Mouse (Mus musculus): ENCODE results near the gene Ceacam20. TPM values are rescaled to one million over a fixed set of nuclear protein-coding genes. Genes with fewer than 3 reads are reported as not detected.

The Ceacam20 gene
- polyA plus RNA-seq, 2 experiments: not detected

GRCm38 (mm10) chr7:19948956-19949355 is 16.3 kb upstream of the Ceacam20 start:
- no peak overlapping the region for H3K27ac ChIP-seq (replicated peaks; ENCODE audit: low read depth, low read length)
- H3K4me1 ChIP-seq (ENCODE audit: control insufficient read depth, insufficient read depth, low read length): no peaks in the 10 kb centered on the region
- TF ChIP-seq POLR2A (IDR thresholded peaks at IDR 0.05; ENCODE audit: borderline replicate concordance, extremely low read depth, insufficient read depth, insufficient read length): no peak
- no peak overlapping the region for H3K9ac ChIP-seq (ENCODE audit: low read depth, low read length, severe bottlenecking)
- H3K27me3 ChIP-seq (ENCODE audit: control insufficient read depth, insufficient read depth, low read length): no peaks in the 10 kb centered on the region
- H3K4me2 ChIP-seq (replicated peaks; ENCODE audit: low read depth, low read length, severe bottlenecking): no peak overlapping the region
- DNase-seq (ENCODE audit: low spot score) (no peak), ATAC-seq (ENCODE audit: low FRiP score, low read depth) (no peak)
- no peaks in the 10 kb centered on the region for H3K9me3 ChIP-seq (ENCODE audit: control insufficient read depth, low read length)
- H3K36me3 ChIP-seq (ENCODE audit: control insufficient read depth, insufficient read depth, low read length): no peaks in the 10 kb centered on the region
- H3K4me3 ChIP-seq (replicated peaks; ENCODE audit: low read length): no peak overlapping the region
- WGBS: 74% methylated on average over 12 of the region's 12 CpGs

DNA sequence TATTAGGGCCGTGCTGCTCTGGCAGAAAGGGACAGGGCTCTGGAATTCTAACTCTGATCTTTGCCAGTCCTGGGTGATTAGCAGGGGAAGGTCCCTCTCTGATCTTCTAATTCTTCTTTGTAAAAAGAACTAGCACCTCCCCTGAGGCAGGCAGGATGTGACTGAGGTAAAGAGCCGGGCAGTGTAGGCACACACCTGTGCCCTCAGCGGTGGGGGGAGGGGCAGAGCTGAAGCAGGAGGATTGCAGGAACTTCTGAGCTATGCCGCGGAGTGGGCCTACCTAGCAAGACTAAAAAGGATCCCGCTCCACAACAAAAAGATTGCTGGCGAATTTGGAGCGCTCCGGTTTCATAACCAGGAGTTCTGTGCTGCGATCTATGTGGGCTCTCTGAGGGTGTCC is 15.2 kb upstream of the Ceacam20 start:
- TF ChIP-seq POLR2A (IDR thresholded peaks at IDR 0.05; ENCODE audit: borderline replicate concordance, extremely low read depth, insufficient read depth, insufficient read length): no peak
- no peaks in the 10 kb centered on the region for H3K9me3 ChIP-seq (ENCODE audit: control insufficient read depth, low read length)
- no peak overlapping the region for H3K27ac ChIP-seq (replicated peaks; ENCODE audit: low read depth, low read length)
- H3K27me3 ChIP-seq (ENCODE audit: control insufficient read depth, insufficient read depth, low read length): no peaks in the 10 kb centered on the region
- 48% methylated on average over 10 of the region's 10 CpGs for WGBS
- no peaks in the 10 kb centered on the region for H3K4me1 ChIP-seq (ENCODE audit: control insufficient read depth, insufficient read depth, low read length)
- no peaks in the 10 kb centered on the region for H3K36me3 ChIP-seq (ENCODE audit: control insufficient read depth, insufficient read depth, low read length)
- DNase-seq (ENCODE audit: low spot score): no peak
- no peak overlapping the region for H3K4me2 ChIP-seq (replicated peaks; ENCODE audit: low read depth, low read length, severe bottlenecking)
- no peak overlapping the region for H3K4me3 ChIP-seq (replicated peaks; ENCODE audit: low read length)
- no peak for ATAC-seq (ENCODE audit: low FRiP score, low read depth)
- H3K9ac ChIP-seq (ENCODE audit: low read depth, low read length, severe bottlenecking): no peak overlapping the region

DNA sequence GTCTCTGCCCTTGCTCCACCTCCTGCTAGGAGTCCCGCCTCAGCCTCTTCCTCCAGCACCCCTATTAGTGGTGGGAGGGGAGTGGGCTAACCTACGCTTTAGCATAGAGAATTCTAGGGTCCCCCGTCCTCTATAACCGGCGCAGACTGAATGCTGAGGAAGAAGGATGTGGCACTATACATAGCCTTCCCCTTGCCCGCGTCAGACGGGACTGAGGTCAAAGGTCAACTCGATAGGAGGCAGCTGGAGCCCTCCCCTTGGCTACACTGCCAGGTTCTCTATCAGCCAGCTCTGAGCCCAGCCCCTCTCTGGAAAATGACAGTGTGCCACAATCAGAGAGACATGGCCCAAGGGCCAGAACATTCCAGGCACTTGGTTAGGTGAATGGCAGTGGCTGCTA is 14.6 kb upstream of the Ceacam20 start, which contains the start of gene Igsf23:
Igsf23 (minus strand) TSS at position 168 of the 400 bp plus-strand sequence.
- Histone ChIP-seq H3K36me3 (ENCODE audit: control insufficient read depth, insufficient read depth, low read length) (no peaks in the 10 kb centered on the region), H3K4me1 (ENCODE audit: control insufficient read depth, insufficient read depth, low read length) (no peaks in the 10 kb centered on the region), H3K27ac (replicated peaks; ENCODE audit: low read depth, low read length) (no peak within 1 kb of the TSS), H3K9me3 (ENCODE audit: control insufficient read depth, low read length) (no peaks in the 10 kb centered on the region), H3K4me3 (replicated peaks; ENCODE audit: low read length) (no peak within 1 kb of the TSS), H3K27me3 (ENCODE audit: control insufficient read depth, insufficient read depth, low read length) (no peaks in the 10 kb centered on the region), H3K4me2 (replicated peaks; ENCODE audit: low read depth, low read length, severe bottlenecking) (no peak within 1 kb of the TSS), H3K9ac (ENCODE audit: low read depth, low read length, severe bottlenecking) (no peak within 1 kb of the TSS)
- no peak for DNase-seq (ENCODE audit: low spot score)
- ATAC-seq (ENCODE audit: low FRiP score, low read depth): no peak
- no peak for TF ChIP-seq POLR2A (IDR thresholded peaks at IDR 0.05; ENCODE audit: borderline replicate concordance, extremely low read depth, insufficient read depth, insufficient read length)
- WGBS: 53% methylated on average over 9 of the region's 9 CpGs

- no peak overlapping the region for H3K4me2 ChIP-seq (replicated peaks; ENCODE audit: low read depth, low read length, severe bottlenecking)
Observed at GRCm38 (mm10) chr7:19952320-19952986, 12.8 kb upstream of the Ceacam20 start.

DNA sequence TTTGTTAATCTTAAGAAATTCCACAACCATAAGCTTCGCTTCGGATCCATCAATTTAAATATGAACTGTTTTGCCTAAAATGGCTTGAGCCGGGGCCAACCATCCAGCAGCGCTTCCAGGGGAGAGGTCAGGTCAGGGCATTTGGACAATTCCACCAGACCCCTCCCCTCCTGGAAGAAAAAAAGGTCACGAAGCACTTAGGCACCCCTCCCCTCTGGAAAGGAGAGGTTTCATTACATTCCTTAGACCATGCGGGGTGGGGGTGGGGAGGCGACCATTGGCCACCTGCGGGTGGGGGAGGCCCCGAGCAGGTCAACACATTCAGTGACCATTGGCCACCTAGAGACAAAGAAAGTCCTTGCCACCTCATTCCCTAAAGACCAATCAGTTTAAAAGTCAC is 12.2 kb upstream of the Ceacam20 start:
- no peak for DNase-seq (ENCODE audit: low spot score)
- Histone ChIP-seq H3K4me1 (ENCODE audit: control insufficient read depth, insufficient read depth, low read length) (no peaks in the 10 kb centered on the region), H3K27me3 (ENCODE audit: control insufficient read depth, insufficient read depth, low read length) (no peaks in the 10 kb centered on the region), H3K36me3 (ENCODE audit: control insufficient read depth, insufficient read depth, low read length) (no peaks in the 10 kb centered on the region), H3K4me2 (replicated peaks; ENCODE audit: low read depth, low read length, severe bottlenecking) (no peak overlapping the region), H3K4me3 (replicated peaks; ENCODE audit: low read length) (no peak overlapping the region), H3K27ac (replicated peaks; ENCODE audit: low read depth, low read length) (no peak overlapping the region), H3K9me3 (ENCODE audit: control insufficient read depth, low read length) (no peaks in the 10 kb centered on the region), H3K9ac (ENCODE audit: low read depth, low read length, severe bottlenecking) (no peak overlapping the region)
- ATAC-seq (ENCODE audit: low FRiP score, low read depth): no peak
- 59% methylated on average over 9 of the region's 9 CpGs for WGBS
- no peak for TF ChIP-seq POLR2A (IDR thresholded peaks at IDR 0.05; ENCODE audit: borderline replicate concordance, extremely low read depth, insufficient read depth, insufficient read length)

More at GRCm38 (mm10) chr7:19952320-19952986, 12.8 kb upstream of the Ceacam20 start:
- no peak for ATAC-seq (ENCODE audit: low FRiP score, low read depth)
- H3K4me1 ChIP-seq (ENCODE audit: control insufficient read depth, insufficient read depth, low read length): no peaks in the 10 kb centered on the region
- 75% methylated on average over 10 of the region's 10 CpGs for WGBS
- no peak for TF ChIP-seq POLR2A (IDR thresholded peaks at IDR 0.05; ENCODE audit: borderline replicate concordance, extremely low read depth, insufficient read depth, insufficient read length)
- H3K4me3 ChIP-seq (replicated peaks; ENCODE audit: low read length): no peak overlapping the region
- no peak overlapping the region for H3K27ac ChIP-seq (replicated peaks; ENCODE audit: low read depth, low read length)
- DNase-seq (ENCODE audit: low spot score): no peak
- no peaks in the 10 kb centered on the region for H3K36me3 ChIP-seq (ENCODE audit: control insufficient read depth, insufficient read depth, low read length)
- no peaks in the 10 kb centered on the region for H3K27me3 ChIP-seq (ENCODE audit: control insufficient read depth, insufficient read depth, low read length)
- no peak overlapping the region for H3K9ac ChIP-seq (ENCODE audit: low read depth, low read length, severe bottlenecking)
- no peaks in the 10 kb centered on the region for H3K9me3 ChIP-seq (ENCODE audit: control insufficient read depth, low read length)
